Mouse (Mus musculus) forebrain, postnatal 0 days (tissue): Measurements from ENCODE around the gene Irs1. TPM values are rescaled to one million over a fixed set of nuclear protein-coding genes. Genes with fewer than 3 reads are reported as not detected.

Source experiments
- ATAC-seq: fragments of 200-750 bp; cut with Nextera tagmentation; 2 replicates; pipeline ENCODE4 v1.8.0; 2017; ENCODE audit warnings: mild to moderate bottlenecking, moderate library complexity
- DNase-seq: peaks from one replicate; pipeline ENCODE4 v3.0.0-alpha.2; 2015
- H3K27ac ChIP-seq: fragments of 300-500 bp; sonication (generic); 2 replicates; pipeline ENCODE4 v1.5.1; 2014; ENCODE audit warnings: low read depth, mild to moderate bottlenecking, antibody characterized with exemption, low read length, moderate library complexity, mixed read lengths
- H3K27me3 ChIP-seq: fragments of 300-500 bp; sonication (generic); 2 replicates; pipeline ENCODE4 v1.6.1; 2014; ENCODE audit warnings: mild to moderate bottlenecking, low read length, mixed read lengths; ENCODE audit not compliant: insufficient read depth
- H3K36me3 ChIP-seq: fragments of 300-500 bp; sonication (generic); 2 replicates; pipeline ENCODE4 v1.6.1; 2014; ENCODE audit warnings: mild to moderate bottlenecking, moderate library complexity; ENCODE audit not compliant: insufficient read depth
- H3K4me1 ChIP-seq: fragments of 300-500 bp; sonication (generic); 2 replicates; pipeline ENCODE4 v1.6.1; 2014; ENCODE audit warnings: antibody characterized with exemption; ENCODE audit not compliant: insufficient read depth
- H3K4me2 ChIP-seq: fragments of 300-500 bp; sonication (generic); 2 replicates; pipeline ENCODE4 v1.6.1; 2014; ENCODE audit warnings: low read depth, mild to moderate bottlenecking, moderate library complexity
- H3K4me3 ChIP-seq: fragments of 300-500 bp; sonication (generic); 2 replicates; pipeline ENCODE4 v1.5.1; 2014; ENCODE audit warnings: low read depth, low read length, mixed read lengths
- H3K9ac ChIP-seq: fragments of 300-500 bp; sonication (generic); 2 replicates; pipeline ENCODE4 v1.6.1; 2014; ENCODE audit warnings: mild to moderate bottlenecking
- H3K9me3 ChIP-seq: fragments of 300-500 bp; sonication (generic); 2 replicates; pipeline ENCODE4 v1.6.1; 2016; ENCODE audit warnings: low read length
- CTCF ChIP-seq: sonication (generic); IDR thresholded peaks from 2 replicates; pipeline ENCODE4 v1.5.1; 2016; ENCODE audit warnings: antibody characterized with exemption, control low read depth, low read depth
- WGBS: fragments of 180-500 bp; shearing (Covaris S2); extraction: QIAGEN DNeasy Blood & Tissue Kit; methylation state at CpG from one replicate; pipeline ENCODE4 v1.1.7; 2014; 5-methylcytosine and 5-hydroxymethylcytosine counted together
- polyA plus RNA-seq: library from polyadenylated mRNA; unstranded; fragments of >200 nt; fragmentation: Nextera tagmentation; extraction: Ambion mirVana; gene quantifications from 2 replicates; pipeline ENCODE4 v1.2.1, GENCODE M21; 2015
- total RNA-seq: library from RNA; depleted of rRNA; stranded (reverse); fragments of >200 nt; gene quantifications from 2 replicates; pipeline ENCODE4 v1.2.3, GENCODE M21; 2014

The Irs1 gene
- total and polyA plus RNA-seq, 2 experiments from 2014 or later = 4.4 to 45.3 TPM

- Histone ChIP-seq H3K27ac (no peak overlapping the region), H3K4me2 (peak overlapping the region; percentile 83), H3K36me3 (peaks cover 4% of the 10 kb centered on the region; the same call in 1 of the 2 replicates), H3K9ac (peak overlapping the region; percentile 48), H3K4me3 (peak overlapping the region; percentile 57), H3K4me1 (peaks cover 25% of the 10 kb centered on the region), H3K9me3 (no peaks in the 10 kb centered on the region), H3K27me3 (no peaks in the 10 kb centered on the region)
- WGBS = 7% methylated on average over 5 of the region's 5 CpGs
- no peak for TF ChIP-seq CTCF
- no peak for ATAC-seq
- no peak for DNase-seq
Measured at GRCm38 (mm10) chr1:82285461-82286189, 5.6 kb downstream of the Irs1 start.

- Histone ChIP-seq H3K4me2 (peak overlapping the region; percentile 83), H3K4me1 (peaks cover 22% of the 10 kb centered on the region), H3K27me3 (no peaks in the 10 kb centered on the region), H3K36me3 (peaks cover 4% of the 10 kb centered on the region; the same call in 1 of the 2 replicates), H3K9me3 (no peaks in the 10 kb centered on the region), H3K4me3 (peak overlapping the region; percentile 57), H3K9ac (peak overlapping the region; percentile 70), H3K27ac (peak overlapping the region; percentile 94; the same call in 1 of the 2 replicates)
- DNase-seq (no peak), ATAC-seq (no peak)
- WGBS = 7% methylated on average over 4 of the region's 4 CpGs
- no peak for TF ChIP-seq CTCF
Measured at GRCm38 (mm10) chr1:82284403-82284802, 6.8 kb downstream of the Irs1 start.

GRCm38 (mm10) chr1:82283901-82284301 is 7.3 kb downstream of the Irs1 start:
- peak overlapping the region; percentile 94 for H3K27ac ChIP-seq
- no peaks in the 10 kb centered on the region for H3K27me3 ChIP-seq
- H3K4me2 ChIP-seq = peak overlapping the region; percentile 83
- ATAC-seq (no peak), DNase-seq (peak; percentile 68)
- H3K36me3 ChIP-seq = peaks cover 4% of the 10 kb centered on the region; the same call in 1 of the 2 replicates
- WGBS = 0% methylated on average over 1 of the region's 1 CpGs
- H3K9ac ChIP-seq = peak overlapping the region; percentile 70
- peak overlapping the region; percentile 57 for H3K4me3 ChIP-seq
- TF ChIP-seq CTCF = no peak
- no peaks in the 10 kb centered on the region for H3K9me3 ChIP-seq
- peaks cover 18% of the 10 kb centered on the region for H3K4me1 ChIP-seq

GRCm38 (mm10) chr1:82282992-82283611 is 8.1 kb downstream of the Irs1 start:
- Histone ChIP-seq H3K9ac (peak overlapping the region; percentile 70), H3K9me3 (no peaks in the 10 kb centered on the region), H3K4me3 (peak overlapping the region; percentile 57), H3K27ac (peak overlapping the region; percentile 94), H3K36me3 (peaks cover 4% of the 10 kb centered on the region; the same call in 1 of the 2 replicates), H3K4me1 (peaks cover 18% of the 10 kb centered on the region), H3K27me3 (no peaks in the 10 kb centered on the region), H3K4me2 (peak overlapping the region; percentile 83)
- TF ChIP-seq CTCF = no peak
- WGBS = 1% methylated on average over 35 of the region's 35 CpGs
- DNase-seq (peak; percentile 96), ATAC-seq (peak; percentile 99)

- no peak overlapping the region for H3K4me3 ChIP-seq
- 71% methylated on average over 6 of the region's 6 CpGs for WGBS
- H3K9ac ChIP-seq = no peak overlapping the region
- no peak overlapping the region for H3K4me2 ChIP-seq
- no peaks in the 10 kb centered on the region for H3K27me3 ChIP-seq
- ATAC-seq = no peak
- DNase-seq = no peak
- H3K36me3 ChIP-seq = no peaks in the 10 kb centered on the region
- peaks cover 11% of the 10 kb centered on the region for H3K4me1 ChIP-seq
- H3K9me3 ChIP-seq = no peaks in the 10 kb centered on the region
- no peak overlapping the region for H3K27ac ChIP-seq
- no peak for TF ChIP-seq CTCF
Measured at GRCm38 (mm10) chr1:82281823-82282222, 9.4 kb downstream of the Irs1 start.

- no peak overlapping the region for H3K4me2 ChIP-seq
- no peak for TF ChIP-seq CTCF
- DNase-seq = no peak
- no peak overlapping the region for H3K9ac ChIP-seq
- ATAC-seq = no peak
- no peak overlapping the region for H3K4me3 ChIP-seq
- H3K36me3 ChIP-seq = no peaks in the 10 kb centered on the region
- H3K27ac ChIP-seq = no peak overlapping the region
- H3K9me3 ChIP-seq = no peaks in the 10 kb centered on the region
- H3K4me1 ChIP-seq = peaks cover 11% of the 10 kb centered on the region
- no peaks in the 10 kb centered on the region for H3K27me3 ChIP-seq
- 64% methylated on average over 1 of the region's 1 CpGs for WGBS
Measured at GRCm38 (mm10) chr1:82279768-82280167, 11.4 kb downstream of the Irs1 start.

- no peaks in the 10 kb centered on the region for H3K27me3 ChIP-seq
- no peak overlapping the region for H3K4me3 ChIP-seq
- ATAC-seq = no peak
- no peak for DNase-seq
- H3K27ac ChIP-seq = no peak overlapping the region
- H3K4me2 ChIP-seq = no peak overlapping the region
- no peak for TF ChIP-seq CTCF
- 28% methylated on average over 1 of the region's 1 CpGs for WGBS
- 0 out of 2 replicates have a peak, but pooled peaks cover 3% of the 10 kb centered on the region for H3K4me1 ChIP-seq
- H3K9me3 ChIP-seq = no peaks in the 10 kb centered on the region
- no peak overlapping the region for H3K9ac ChIP-seq
- H3K36me3 ChIP-seq = no peaks in the 10 kb centered on the region
Measured at GRCm38 (mm10) chr1:82274361-82274760, 16.9 kb downstream of the Irs1 start.
